Mouse (Mus musculus): ENCODE measurements around the gene Rabgap1.
"Not testable (repeated sequence)": the region's sequence is repeated elsewhere in the genome, so short reads cannot be mapped to it uniquely, and the experiment has no call there.

Gene Rabgap1

GRCm38 (mm10) chr2:37442611-37443591 lies at the start of gene Rabgap1, which contains the start of the genes Zbtb26 and Zbtb6:
Rabgap1 (plus strand) TSS chr2:37443279.
Zbtb26 (minus strand) TSS chr2:37443135.
Zbtb6 (minus strand) TSS chr2:37443171.
- peak; percentile 96 for DNase-seq (ENCODE audit: extremely low spot score)

- no peak for DNase-seq (ENCODE audit: extremely low spot score)
Observed at GRCm38 (mm10) chr2:37395539-37395938, 47.5 kb upstream of the Rabgap1 start.

- DNase-seq (ENCODE audit: extremely low spot score): no peak
Observed at GRCm38 (mm10) chr2:37421903-37422302, 21.2 kb upstream of the Rabgap1 start.

GRCm38 (mm10) chr2:37422306-37423304 lies 20.5 kb upstream of the Rabgap1 start, which contains the start of gene Rc3h2:
Rc3h2 (minus strand) TSS chr2:37422903.
- peak; percentile 94 for DNase-seq (ENCODE audit: extremely low spot score)

- DNase-seq (ENCODE audit: extremely low spot score): no peak
Observed at GRCm38 (mm10) chr2:37423671-37424070, 19.4 kb upstream of the Rabgap1 start.

- DNase-seq (ENCODE audit: extremely low spot score): peak; percentile 89
Observed at GRCm38 (mm10) chr2:37430593-37431464, 12.2 kb upstream of the Rabgap1 start.

GRCm38 (mm10) chr2:37431609-37432008 lies 11.5 kb upstream of the Rabgap1 start:
- no peak for DNase-seq (ENCODE audit: extremely low spot score)

- peak; percentile 92 for DNase-seq (ENCODE audit: extremely low spot score)
Observed at GRCm38 (mm10) chr2:37451667-37452375, 8.7 kb downstream of the Rabgap1 start.

GRCm38 (mm10) chr2:37452376-37452760 lies 9.3 kb downstream of the Rabgap1 start:
- DNase-seq (ENCODE audit: extremely low spot score): no peak

- DNase-seq (ENCODE audit: extremely low spot score): no peak
Observed at GRCm38 (mm10) chr2:37460707-37461106, 17.6 kb downstream of the Rabgap1 start.

GRCm38 (mm10) chr2:37466266-37466665 lies 23.2 kb downstream of the Rabgap1 start:
- DNase-seq (ENCODE audit: extremely low spot score): no peak

GRCm38 (mm10) chr2:37479559-37479958 lies 36.5 kb downstream of the Rabgap1 start:
- no peak for DNase-seq (ENCODE audit: extremely low spot score)

GRCm38 (mm10) chr2:37480039-37480438 lies 37.0 kb downstream of the Rabgap1 start:
- no peak for DNase-seq (ENCODE audit: extremely low spot score)

GRCm38 (mm10) chr2:37484165-37484564 lies 41.1 kb downstream of the Rabgap1 start:
- no peak for DNase-seq (ENCODE audit: extremely low spot score)

- peak; percentile 48 for DNase-seq (ENCODE audit: extremely low spot score)
Observed at GRCm38 (mm10) chr2:37485370-37485769, 42.3 kb downstream of the Rabgap1 start.

- no peak for DNase-seq (ENCODE audit: extremely low spot score)
Observed at GRCm38 (mm10) chr2:37486408-37486807, 43.3 kb downstream of the Rabgap1 start.

- no peak for DNase-seq (ENCODE audit: extremely low spot score)
Observed at GRCm38 (mm10) chr2:37488956-37489355, 45.9 kb downstream of the Rabgap1 start.

- no peak for DNase-seq (ENCODE audit: extremely low spot score)
Observed at GRCm38 (mm10) chr2:37497321-37497720, 54.2 kb downstream of the Rabgap1 start.

- not testable (repeated sequence) for DNase-seq (ENCODE audit: extremely low spot score)
Observed at GRCm38 (mm10) chr2:37505856-37506255, 62.8 kb downstream of the Rabgap1 start.
